Mouse (Mus musculus) spleen, adult 2 months (tissue): ENCODE results near the gene Tldc1.

Experiments used
- CTCF ChIP-seq: fragments of 200-500 bp; IDR thresholded peaks from 2 replicates; pipeline ENCODE4 v1.5.1; 2011; ENCODE audit warnings: mild to moderate bottlenecking, inconsistent platforms; ENCODE audit not compliant: insufficient read depth, insufficient read length, insufficient replicate concordance; ENCODE audit errors: extremely low read depth
- POLR2A ChIP-seq: fragments of 200-500 bp; IDR thresholded peaks from 2 replicates; pipeline ENCODE4 v1.6.1; 2011; ENCODE audit warnings: low read depth, low read length, inconsistent platforms

DNA sequence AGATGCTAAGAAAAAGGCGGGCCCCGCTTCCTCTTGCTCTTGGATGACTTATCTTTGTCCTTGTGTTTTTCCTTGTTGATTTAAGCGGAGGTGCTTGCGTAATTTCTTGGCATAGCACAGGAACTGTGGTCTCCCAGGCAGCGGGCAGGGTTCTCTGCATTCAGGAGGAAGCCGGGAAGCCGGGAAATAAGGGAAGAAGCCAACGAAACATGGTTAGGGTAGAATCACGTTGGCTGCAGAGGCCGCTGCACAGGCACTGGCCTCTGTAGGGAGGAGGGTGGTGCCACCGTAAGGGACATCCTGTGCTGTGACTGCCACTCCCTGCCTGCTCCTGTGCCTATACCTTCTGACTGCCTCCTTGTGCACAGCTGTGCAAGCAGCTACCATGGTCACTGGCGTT is 63.0 kb downstream of the Tldc1 start:
- TF ChIP-seq POLR2A, result no peak
- no peak for TF ChIP-seq CTCF
